Mouse (Mus musculus) liver, embryonic 11.5 days (tissue): ENCODE data around the gene Cdh9. TPM values are rescaled to one million over a fixed set of nuclear protein-coding genes. Genes with fewer than 3 reads are reported as not detected.

Source experiments
- ATAC-seq: fragments of 200-750 bp; cut with Nextera tagmentation; replicated peaks from 2 replicates; pipeline ENCODE4 v1.8.0; 2017; ENCODE audit warnings: moderate number of reproducible peaks, mild to moderate bottlenecking, moderate TSS enrichment, moderate library complexity; ENCODE audit not compliant: low FRiP score
- DNase-seq: peaks from one replicate; pipeline ENCODE4 v3.0.0-alpha.2; 2017; ENCODE audit warnings: low spot score
- H3K27ac ChIP-seq: fragments of 300-500 bp; sonication (generic); 2 replicates; pipeline ENCODE4 v1.5.1; 2014; ENCODE audit warnings: mild to moderate bottlenecking, low read depth, low read length, control low read depth
- H3K27me3 ChIP-seq: fragments of 300-500 bp; sonication (generic); replicated peaks from 2 replicates; pipeline ENCODE4 v1.6.1; 2014; ENCODE audit warnings: low read length, mixed read lengths; ENCODE audit not compliant: control insufficient read depth, insufficient read depth
- H3K36me3 ChIP-seq: fragments of 300-500 bp; sonication (generic); 2 replicates; pipeline ENCODE4 v1.6.1; 2014; ENCODE audit warnings: mild to moderate bottlenecking, low read length, moderate library complexity, mixed read lengths; ENCODE audit not compliant: control insufficient read depth, insufficient read depth
- H3K4me1 ChIP-seq: fragments of 300-500 bp; sonication (generic); replicated peaks from 2 replicates; pipeline ENCODE4 v1.6.1; 2014; ENCODE audit warnings: low read length, mixed read lengths; ENCODE audit not compliant: control insufficient read depth, insufficient read depth
- H3K4me2 ChIP-seq: fragments of 300-500 bp; sonication (generic); 2 replicates; pipeline ENCODE4 v1.6.1; 2014; ENCODE audit warnings: mild to moderate bottlenecking, control low read depth, moderate library complexity
- H3K4me3 ChIP-seq: fragments of 300-500 bp; sonication (generic); 2 replicates; pipeline ENCODE4 v1.5.1; 2014; ENCODE audit warnings: low read depth, low read length, control low read depth
- H3K9ac ChIP-seq: fragments of 300-500 bp; sonication (generic); 2 replicates; pipeline ENCODE4 v1.6.1; 2014; ENCODE audit warnings: low read depth, low read length, control low read depth
- H3K9me3 ChIP-seq: fragments of 300-500 bp; sonication (generic); 2 replicates; pipeline ENCODE4 v1.6.1; 2016; ENCODE audit warnings: low read length, inconsistent platforms, mixed read lengths; ENCODE audit not compliant: control insufficient read depth
- WGBS: fragments of 180-500 bp; shearing (Covaris S2); extraction: QIAGEN DNeasy Blood & Tissue Kit; methylation state at CpG from one replicate; pipeline ENCODE4 v1.1.7; 2014; 5-methylcytosine and 5-hydroxymethylcytosine counted together
- polyA plus RNA-seq: library from polyadenylated mRNA; unstranded; fragments of >200 nt; fragmentation: Nextera tagmentation; extraction: Ambion mirVana; gene quantifications from 2 replicates; pipeline ENCODE4 v1.2.1, GENCODE M21; 2014

Gene Cdh9
- polyA plus RNA-seq: 0.05 TPM in 1 of 2 replicates, not detected in the other

GRCm38 (mm10) chr15:16728470-16729011 lies at the start of gene Cdh9:
Gene Cdh9 (plus strand): TSS chr15:16728756.
- no peaks in the 10 kb centered on the region for H3K27me3 ChIP-seq
- peak within 1 kb of the TSS; percentile 43 for H3K4me2 ChIP-seq
- H3K9me3 ChIP-seq: no peaks in the 10 kb centered on the region
- H3K36me3 ChIP-seq: no peaks in the 10 kb centered on the region
- DNase-seq: no peak
- H3K9ac ChIP-seq: no peak within 1 kb of the TSS
- no peak within 1 kb of the TSS for H3K4me3 ChIP-seq
- H3K27ac ChIP-seq: no peak within 1 kb of the TSS
- WGBS: 16% methylated on average over 14 of the region's 14 CpGs
- no peak for ATAC-seq
- H3K4me1 ChIP-seq: no peaks in the 10 kb centered on the region

- Histone ChIP-seq H3K4me2 (no peak overlapping the region), H3K4me1 (no peaks in the 10 kb centered on the region), H3K9me3 (no peaks in the 10 kb centered on the region), H3K4me3 (no peak overlapping the region), H3K9ac (no peak overlapping the region), H3K27ac (no peak overlapping the region), H3K36me3 (no peaks in the 10 kb centered on the region), H3K27me3 (no peaks in the 10 kb centered on the region)
- DNase-seq (no peak), ATAC-seq (no peak)
- WGBS: 80% methylated on average over 5 of the region's 5 CpGs
Measured at GRCm38 (mm10) chr15:16679096-16679495, 49.5 kb upstream of the Cdh9 start.

GRCm38 (mm10) chr15:16699821-16700220 lies 28.7 kb upstream of the Cdh9 start:
- Histone ChIP-seq H3K9ac (no peak overlapping the region), H3K9me3 (no peaks in the 10 kb centered on the region), H3K36me3 (no peaks in the 10 kb centered on the region), H3K27me3 (no peaks in the 10 kb centered on the region), H3K27ac (no peak overlapping the region), H3K4me3 (no peak overlapping the region), H3K4me2 (no peak overlapping the region), H3K4me1 (no peaks in the 10 kb centered on the region)
- WGBS: 67% methylated on average over 3 of the region's 3 CpGs
- DNase-seq: no peak
- no peak for ATAC-seq

GRCm38 (mm10) chr15:16702340-16702739 lies 26.2 kb upstream of the Cdh9 start:
- WGBS: 58% methylated on average over 1 of the region's 1 CpGs
- H3K36me3 ChIP-seq: no peaks in the 10 kb centered on the region
- DNase-seq: no peak
- H3K4me1 ChIP-seq: no peaks in the 10 kb centered on the region
- no peak for ATAC-seq
- H3K27me3 ChIP-seq: no peaks in the 10 kb centered on the region
- no peak overlapping the region for H3K4me2 ChIP-seq
- no peak overlapping the region for H3K4me3 ChIP-seq
- H3K27ac ChIP-seq: no peak overlapping the region
- H3K9ac ChIP-seq: no peak overlapping the region
- H3K9me3 ChIP-seq: no peaks in the 10 kb centered on the region

- Histone ChIP-seq H3K4me3 (no peak overlapping the region), H3K4me2 (no peak overlapping the region), H3K36me3 (no peaks in the 10 kb centered on the region), H3K9me3 (no peaks in the 10 kb centered on the region), H3K27ac (no peak overlapping the region), H3K27me3 (no peaks in the 10 kb centered on the region), H3K4me1 (no peaks in the 10 kb centered on the region), H3K9ac (no peak overlapping the region)
- 75% methylated on average over 4 of the region's 4 CpGs for WGBS
- ATAC-seq: no peak
- DNase-seq: no peak
Measured at GRCm38 (mm10) chr15:16739088-16739487, 10.5 kb downstream of the Cdh9 start.

GRCm38 (mm10) chr15:16746672-16747071 lies 18.1 kb downstream of the Cdh9 start:
- ATAC-seq (no peak), DNase-seq (no peak)
- WGBS: 82% methylated on average over 1 of the region's 1 CpGs
- no peaks in the 10 kb centered on the region for H3K27me3 ChIP-seq
- H3K9me3 ChIP-seq: no peaks in the 10 kb centered on the region
- no peak overlapping the region for H3K9ac ChIP-seq
- no peaks in the 10 kb centered on the region for H3K36me3 ChIP-seq
- no peak overlapping the region for H3K4me3 ChIP-seq
- no peak overlapping the region for H3K4me2 ChIP-seq
- H3K4me1 ChIP-seq: no peaks in the 10 kb centered on the region
- no peak overlapping the region for H3K27ac ChIP-seq

GRCm38 (mm10) chr15:16763252-16763651 lies 34.7 kb downstream of the Cdh9 start:
- H3K4me1 ChIP-seq: no peaks in the 10 kb centered on the region
- 67% methylated on average over 3 of the region's 3 CpGs for WGBS
- H3K36me3 ChIP-seq: no peaks in the 10 kb centered on the region

GRCm38 (mm10) chr15:16784575-16784974 lies 56.0 kb downstream of the Cdh9 start:
- Histone ChIP-seq H3K4me3 (no peak overlapping the region), H3K36me3 (no peaks in the 10 kb centered on the region), H3K4me2 (no peak overlapping the region), H3K27me3 (no peaks in the 10 kb centered on the region), H3K9me3 (no peaks in the 10 kb centered on the region), H3K4me1 (no peaks in the 10 kb centered on the region), H3K27ac (no peak overlapping the region), H3K9ac (no peak overlapping the region)
- ATAC-seq: no peak
- WGBS: 55% methylated on average over 1 of the region's 1 CpGs
- no peak for DNase-seq

More at GRCm38 (mm10) chr15:16763252-16763651, 34.7 kb downstream of the Cdh9 start:
- H3K27me3 ChIP-seq: no peaks in the 10 kb centered on the region
- H3K9me3 ChIP-seq: no peaks in the 10 kb centered on the region
- no peak overlapping the region for H3K4me2 ChIP-seq
- no peak overlapping the region for H3K4me3 ChIP-seq
- no peak for DNase-seq
- ATAC-seq: no peak
- no peak overlapping the region for H3K27ac ChIP-seq
- no peak overlapping the region for H3K9ac ChIP-seq

GRCm38 (mm10) chr15:16792857-16793256 lies 64.3 kb downstream of the Cdh9 start:
- Histone ChIP-seq H3K27ac (no peak overlapping the region), H3K36me3 (no peaks in the 10 kb centered on the region), H3K4me1 (no peaks in the 10 kb centered on the region), H3K9me3 (no peaks in the 10 kb centered on the region), H3K4me2 (no peak overlapping the region), H3K27me3 (no peaks in the 10 kb centered on the region), H3K9ac (no peak overlapping the region), H3K4me3 (no peak overlapping the region)
- ATAC-seq: no peak
- 78% methylated on average over 3 of the region's 3 CpGs for WGBS
- DNase-seq: no peak
